Mouse (Mus musculus): ENCODE measurements around the gene L2hgdh.

Gene L2hgdh

DNA sequence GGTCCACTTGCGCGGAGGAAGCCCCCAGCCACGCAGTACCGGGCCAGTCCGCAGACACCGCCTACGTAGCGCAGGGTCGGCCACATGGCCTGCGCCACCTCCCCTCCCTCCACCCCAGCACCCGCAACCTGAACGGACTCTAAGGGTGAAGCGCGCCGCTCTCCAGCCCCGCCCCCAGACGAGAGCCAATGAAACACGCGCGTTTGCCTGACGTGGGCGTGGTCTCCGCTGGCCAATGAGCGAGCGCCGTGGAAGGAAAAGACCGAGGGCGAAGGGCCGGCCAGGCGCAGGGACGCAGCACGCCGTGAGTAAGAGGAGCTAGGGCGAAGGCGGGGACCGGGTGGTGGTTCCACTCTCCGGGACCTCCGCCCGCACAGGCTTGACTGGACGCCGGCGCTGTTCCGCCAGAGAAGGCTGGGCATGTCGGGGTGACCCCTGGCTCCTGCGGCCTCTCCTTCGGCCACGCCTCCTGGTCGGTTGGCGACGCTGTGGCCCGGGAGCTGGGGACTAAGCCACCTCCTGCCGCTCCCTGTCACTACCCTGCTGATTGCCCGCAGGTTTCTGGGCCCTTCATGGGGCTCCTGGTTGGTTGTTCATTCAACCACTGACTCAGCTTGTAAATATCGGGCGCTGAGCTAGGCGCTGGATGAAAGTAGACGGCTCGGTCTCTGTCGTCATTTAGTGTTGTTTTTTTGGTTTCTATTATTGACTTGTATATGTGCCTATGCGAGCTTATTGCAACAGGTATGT, at the start of gene L2hgdh, which contains the start of gene Atp5s:
Gene L2hgdh (minus strand): TSS at position 163 of the 750 bp plus-strand sequence.
Gene Atp5s (plus strand): TSS at position 240 of the 750 bp plus-strand sequence.
- DNase-seq = peak; percentile 95

- DNase-seq = no peak
Observed at GRCm38 (mm10) chr12:69768841-69769240, 44.2 kb upstream of the L2hgdh start.

GRCm38 (mm10) chr12:69767476-69768258, 43.0 kb upstream of the L2hgdh start:
- no peak for DNase-seq

- no peak for DNase-seq
Observed at GRCm38 (mm10) chr12:69766185-69766904, 41.7 kb upstream of the L2hgdh start.

DNA sequence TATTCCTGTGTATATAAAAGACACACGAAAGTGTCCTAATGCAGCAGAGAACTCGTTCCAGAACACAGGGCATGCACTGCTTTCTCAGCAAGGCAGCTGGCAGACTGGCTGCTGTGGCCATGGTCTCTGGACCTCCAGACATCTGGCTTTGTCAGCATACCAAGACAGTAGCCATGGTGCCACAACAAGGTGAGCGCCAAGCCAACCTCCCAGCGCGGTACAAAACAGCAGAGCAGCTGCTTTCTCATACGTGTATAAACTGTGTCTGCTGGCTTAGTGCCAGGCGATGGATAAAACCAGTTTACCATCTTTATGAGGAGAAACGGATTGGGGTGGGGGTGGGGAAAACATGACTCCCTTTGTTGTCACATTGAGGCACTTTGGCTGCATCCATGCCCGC, 40.9 kb upstream of the L2hgdh start:
- no peak for DNase-seq

- DNase-seq = no peak
Observed at GRCm38 (mm10) chr12:69761603-69762002, 36.9 kb upstream of the L2hgdh start.

DNA sequence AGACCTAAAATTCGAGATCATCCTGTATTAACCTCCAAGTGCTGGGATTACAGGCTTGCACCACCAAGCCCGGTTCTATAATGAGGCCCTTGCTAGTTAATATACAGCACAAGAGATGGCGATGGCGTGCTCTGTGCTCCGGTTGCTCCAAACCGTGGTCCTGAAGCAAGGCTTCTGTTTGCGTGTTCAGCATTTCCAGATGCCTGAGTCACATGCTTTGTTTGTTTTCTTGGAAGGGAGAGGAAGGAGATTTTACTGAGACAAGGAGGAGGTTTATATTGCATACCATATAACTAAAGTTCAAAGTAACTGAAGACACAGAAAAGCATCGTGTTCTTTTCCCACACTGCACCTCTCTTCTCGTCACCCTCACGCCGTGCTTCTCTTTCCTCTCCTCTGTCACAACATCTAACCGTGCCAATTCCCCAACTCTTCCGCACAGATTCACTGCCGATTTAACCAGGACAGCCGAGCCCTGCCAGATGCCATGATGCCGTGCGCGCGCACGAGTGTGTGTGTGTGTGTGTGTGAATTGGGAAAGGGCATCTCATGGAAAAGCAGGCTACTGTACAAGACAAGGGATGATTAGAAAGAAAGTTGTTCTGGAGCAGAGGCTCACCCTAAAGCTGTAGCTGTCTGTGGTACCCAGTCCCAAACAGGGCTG, 36.2 kb upstream of the L2hgdh start:
- DNase-seq = no peak

DNA sequence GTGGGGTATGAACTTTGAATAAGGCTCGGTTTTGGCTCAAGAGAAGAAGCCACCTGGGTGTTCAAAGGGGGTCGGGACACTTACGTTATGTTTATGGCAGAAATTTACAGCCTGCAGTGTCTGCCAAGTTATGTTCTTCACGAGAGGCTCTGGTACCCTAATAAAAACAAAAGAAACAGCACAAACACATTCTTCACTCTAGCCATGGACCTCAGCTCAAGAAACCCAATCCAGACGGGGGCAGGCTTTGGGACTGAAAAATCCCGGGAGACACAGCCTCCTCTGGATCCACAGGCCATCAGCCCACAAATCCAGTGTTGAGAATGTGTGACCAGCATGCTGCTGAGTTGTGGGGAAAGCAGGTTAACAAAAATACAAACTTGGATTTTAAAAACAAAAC, 35.3 kb upstream of the L2hgdh start:
- DNase-seq = no peak

DNA sequence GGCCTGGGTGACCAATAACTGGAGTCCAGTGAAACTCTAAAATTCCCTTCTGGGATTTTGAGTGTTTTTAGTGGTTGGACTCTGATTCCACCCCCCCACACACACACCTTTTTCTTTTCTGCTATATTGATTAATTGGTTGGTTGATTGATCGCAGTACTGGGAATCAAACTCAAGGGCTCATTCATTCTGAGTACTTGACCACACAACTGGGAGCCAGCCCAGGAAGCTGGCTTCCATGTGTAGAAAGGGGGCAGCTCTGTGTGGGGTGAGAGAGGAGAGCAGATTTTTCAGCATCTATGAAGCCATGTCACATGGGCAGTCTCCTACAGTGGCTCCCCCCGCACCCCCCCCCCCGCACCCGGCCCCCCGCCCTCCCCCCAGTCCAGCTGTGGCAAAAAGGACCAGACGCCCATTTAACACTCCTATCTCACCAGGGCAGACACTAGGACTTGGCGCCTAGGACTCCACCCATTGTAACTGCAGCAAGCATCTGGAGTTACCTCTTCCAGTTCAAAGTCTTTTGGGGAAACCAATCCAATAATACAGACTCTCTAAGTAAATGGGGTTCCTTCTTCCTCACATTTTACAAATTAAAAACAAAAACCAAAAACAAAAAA, 34.7 kb upstream of the L2hgdh start:
- no peak for DNase-seq

DNA sequence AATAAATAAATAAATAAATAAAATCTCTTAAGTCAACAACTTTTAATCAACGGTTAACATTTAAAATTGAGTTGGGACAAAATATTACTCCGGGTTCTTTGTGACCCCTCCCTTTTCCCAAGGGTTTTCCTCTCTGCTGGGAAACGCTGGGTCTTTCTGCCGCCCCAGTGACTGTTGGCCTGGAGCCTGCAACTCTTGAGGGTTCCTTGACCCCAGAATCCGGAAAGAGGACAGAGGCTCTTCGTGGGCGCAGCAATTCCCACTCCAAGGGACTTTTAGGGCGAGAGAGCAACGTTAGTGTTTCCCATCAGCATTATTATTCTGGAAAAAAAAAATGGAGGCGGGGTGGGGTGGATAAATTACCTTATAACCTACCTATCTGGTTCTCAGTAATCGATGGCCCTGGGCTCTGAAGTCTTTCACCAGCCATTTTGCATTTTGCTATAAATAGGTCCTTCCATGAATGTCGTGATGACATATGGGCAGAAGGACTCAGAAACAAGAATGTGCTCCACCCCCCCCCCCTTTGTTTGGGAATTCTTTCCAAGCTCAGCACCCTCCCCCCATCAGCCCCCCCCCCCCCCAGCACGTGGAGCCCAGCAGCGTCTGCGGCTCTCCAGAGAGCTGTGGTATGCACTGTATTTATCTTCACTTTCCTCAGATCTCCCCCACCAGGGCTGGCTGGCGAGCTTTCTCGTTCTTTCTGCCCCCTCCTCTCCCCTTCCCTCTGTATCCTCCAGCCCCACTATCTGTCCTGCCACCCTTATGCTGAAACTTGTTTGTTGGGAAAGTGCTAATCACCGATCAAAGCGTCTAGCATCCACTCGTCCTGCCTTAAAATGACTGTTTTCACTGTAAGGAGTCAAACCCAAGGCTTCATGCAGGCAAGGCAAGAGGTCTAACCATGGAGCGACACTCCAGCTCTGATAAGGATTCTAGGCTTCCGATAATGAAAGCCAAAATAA, 33.8 kb upstream of the L2hgdh start:
- DNase-seq = peak; percentile 28

DNA sequence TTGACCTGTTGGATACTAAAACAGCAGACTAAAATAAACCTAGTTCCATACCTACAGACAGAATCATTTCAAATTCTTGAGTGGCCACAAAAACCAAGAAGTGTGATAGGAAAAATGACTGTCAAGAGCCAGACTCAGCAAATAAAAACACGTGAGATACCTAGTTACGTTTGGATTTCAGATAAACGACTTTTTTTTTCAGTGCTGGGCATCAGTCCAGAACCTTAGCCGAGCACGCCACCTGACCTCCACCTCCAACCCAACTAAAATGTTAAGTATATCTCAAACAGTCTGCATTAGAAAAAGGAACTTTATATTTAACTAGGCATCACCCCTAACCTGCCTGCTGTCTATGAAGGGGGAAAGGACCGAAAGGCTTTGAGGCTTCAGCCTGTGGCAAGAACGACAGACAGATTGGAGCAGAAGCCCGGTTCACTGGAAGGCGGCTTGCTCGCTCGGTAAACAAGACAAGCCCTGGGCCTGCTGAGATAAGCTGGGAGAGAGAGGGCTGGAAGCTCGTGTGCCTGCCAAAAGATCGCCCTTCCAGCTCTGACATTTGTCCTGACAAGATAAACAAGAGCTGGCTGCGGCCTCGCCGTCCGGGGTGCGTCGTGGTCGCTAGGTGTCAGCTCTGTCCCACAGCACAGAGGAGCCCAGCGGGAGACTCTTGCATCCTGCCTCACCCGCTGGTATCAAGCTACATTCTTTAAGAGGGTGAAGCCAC, 32.9 kb upstream of the L2hgdh start:
- DNase-seq = peak; percentile 87

DNA sequence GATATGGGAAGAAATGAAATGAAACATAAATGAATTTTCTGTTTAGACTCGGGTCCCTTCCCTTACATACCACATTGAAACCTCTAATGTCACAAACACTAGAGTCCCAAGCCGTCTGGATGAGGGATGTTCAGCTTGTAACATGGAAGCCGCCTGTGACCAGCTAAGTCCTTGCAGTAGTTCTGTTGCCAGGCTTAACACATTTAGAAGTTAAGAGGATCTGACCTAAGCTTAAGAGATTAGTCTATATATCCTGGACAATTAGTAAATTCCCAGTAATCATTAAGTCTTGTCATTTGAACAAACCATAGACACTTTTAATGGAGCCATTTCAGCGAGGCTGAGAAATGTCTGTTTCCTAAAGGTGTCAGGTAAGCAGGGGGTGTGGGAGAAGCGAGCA, 31.3 kb upstream of the L2hgdh start:
- DNase-seq = no peak

- DNase-seq = no peak
Observed at GRCm38 (mm10) chr12:69753936-69754335, 29.3 kb upstream of the L2hgdh start.

DNA sequence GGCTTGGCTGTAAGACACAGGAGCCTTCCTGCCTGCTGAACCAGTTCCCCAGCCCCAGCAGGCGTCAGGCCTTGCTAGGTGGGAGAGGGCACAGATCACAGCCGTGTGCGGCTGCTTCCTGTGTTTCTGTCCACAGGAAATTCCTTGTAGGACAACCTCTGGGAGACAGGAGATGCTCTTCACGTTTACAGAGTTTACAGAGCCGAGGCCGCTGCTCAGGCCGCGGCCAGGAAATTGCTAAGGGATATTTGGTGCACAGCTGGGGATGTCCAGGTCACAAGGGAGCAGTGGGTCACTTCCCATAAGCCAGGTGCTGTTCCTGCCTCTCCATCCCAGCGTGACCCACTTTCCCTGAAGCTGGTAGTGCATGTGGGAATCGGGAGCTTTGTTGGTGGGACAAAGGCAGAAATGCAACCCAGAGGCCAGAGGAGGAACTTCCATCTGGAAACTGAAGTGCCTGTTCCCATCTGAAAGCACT, 27.2 kb upstream of the L2hgdh start:
- no peak for DNase-seq

DNA sequence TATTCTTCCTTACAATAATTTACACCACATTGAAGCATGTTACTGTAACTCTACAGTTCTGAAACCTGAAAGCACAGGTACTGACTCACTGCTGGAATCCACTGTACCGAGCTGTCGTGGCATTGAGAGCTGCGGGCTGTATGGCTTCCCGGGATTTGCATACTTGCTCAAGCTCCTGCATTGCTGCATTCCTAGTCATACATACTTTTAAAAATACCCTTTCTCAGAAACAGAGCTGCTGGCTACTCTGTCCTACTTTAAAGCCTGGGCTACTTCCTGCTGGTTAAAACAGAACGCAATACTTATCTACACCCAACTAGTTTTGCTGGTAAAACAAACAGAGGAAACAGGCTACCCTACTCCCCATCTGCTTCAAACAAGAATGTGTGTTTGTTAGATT, 19.5 kb upstream of the L2hgdh start:
- DNase-seq = no peak

DNA sequence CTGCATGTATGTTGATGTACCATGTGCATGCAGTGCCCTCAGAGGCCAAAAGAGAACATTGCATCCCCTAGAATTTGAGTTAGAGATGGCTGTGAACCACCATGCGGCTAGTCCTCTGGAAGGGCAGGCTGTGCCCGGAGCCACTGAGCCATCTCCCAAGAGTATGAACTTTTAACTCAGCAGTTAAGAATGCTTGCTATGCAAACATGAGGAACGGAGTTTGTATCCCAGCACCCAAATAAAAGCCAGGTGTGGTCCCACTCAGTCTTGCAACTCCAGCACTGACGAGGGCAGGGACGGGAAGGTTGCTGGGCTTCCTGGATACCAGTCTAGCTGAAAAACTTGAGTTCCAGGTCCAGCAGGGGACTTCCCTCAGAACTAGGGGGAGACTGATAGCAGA, 17.3 kb upstream of the L2hgdh start:
- no peak for DNase-seq

DNA sequence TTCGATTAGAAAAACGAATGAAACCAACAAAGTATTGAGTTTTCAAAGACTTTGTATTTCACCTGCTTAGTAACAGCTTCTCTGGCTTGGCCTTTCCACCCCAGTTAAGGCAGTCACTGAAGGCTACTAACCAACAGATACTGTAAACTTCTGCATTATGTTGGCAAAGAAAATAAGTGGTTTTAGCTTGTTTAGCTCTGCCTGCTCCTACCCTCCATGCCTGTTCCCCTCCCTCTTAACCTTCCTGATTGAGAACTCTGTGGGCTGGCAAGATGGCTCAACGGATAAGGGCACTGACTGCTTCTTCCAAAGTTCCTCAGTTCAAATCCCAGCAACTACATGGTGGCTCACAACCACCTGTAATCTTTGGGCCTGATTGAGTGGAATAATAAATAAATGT, 9.2 kb upstream of the L2hgdh start:
- DNase-seq = no peak

DNA sequence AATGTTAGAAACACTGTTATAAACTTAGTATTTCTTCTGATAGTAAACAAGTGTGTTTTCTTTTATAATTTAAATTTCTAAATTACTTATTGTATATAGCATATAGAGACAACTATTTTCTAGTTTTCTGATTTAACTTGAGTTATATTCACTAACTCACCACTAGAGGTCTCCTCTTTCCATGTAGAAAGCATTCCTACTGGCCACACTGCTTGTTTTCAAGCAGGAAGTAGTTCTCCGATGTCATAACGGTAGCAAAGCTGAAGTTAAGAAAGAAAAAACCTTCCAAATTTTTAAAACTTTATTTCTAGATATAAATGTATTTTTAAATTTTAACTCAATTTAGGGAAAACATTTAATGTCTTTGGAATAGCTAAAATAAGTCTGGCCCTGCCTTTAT, 8.8 kb upstream of the L2hgdh start:
- DNase-seq = no peak

DNA sequence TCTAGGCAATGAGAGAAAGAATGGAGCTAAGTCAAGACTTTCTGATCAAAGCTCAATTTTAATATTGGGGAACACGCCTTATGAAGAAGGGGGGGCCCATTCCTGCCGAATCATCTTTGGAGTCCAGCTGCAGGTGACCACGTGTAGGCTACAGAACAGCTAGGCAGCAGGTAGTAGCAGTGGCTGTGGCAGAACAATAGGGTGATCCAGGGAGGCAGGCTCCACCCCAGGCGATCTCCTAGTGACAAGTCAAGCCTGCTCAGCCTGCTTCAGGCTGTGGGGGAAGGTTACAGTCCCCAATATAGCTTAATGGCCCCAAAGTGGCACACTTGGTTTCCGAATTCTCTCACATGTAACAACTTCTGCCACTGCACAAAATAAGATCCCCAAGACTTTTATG, 7.5 kb upstream of the L2hgdh start:
- no peak for DNase-seq

DNA sequence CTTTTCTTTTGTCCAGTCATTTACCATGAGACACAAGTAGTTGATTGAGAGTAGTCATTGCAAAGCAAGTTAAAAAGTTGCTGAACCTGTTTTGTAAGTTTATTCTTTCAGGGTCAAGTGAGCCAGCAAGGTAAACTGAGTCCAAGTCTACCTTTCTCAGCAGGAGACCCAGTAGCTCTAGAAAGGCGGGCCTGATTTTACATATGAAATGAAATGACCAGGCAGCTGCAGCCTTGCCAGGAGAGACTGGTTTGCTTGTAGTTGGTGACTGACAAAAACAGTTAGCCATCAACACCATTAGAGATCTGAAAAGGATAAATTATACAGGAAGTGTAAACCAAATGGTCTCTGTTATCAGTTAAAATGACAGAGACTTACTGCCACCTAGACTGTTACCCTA, 5.6 kb upstream of the L2hgdh start:
- no peak for DNase-seq

GRCm38 (mm10) chr12:69729246-69729645, 4.6 kb upstream of the L2hgdh start:
- no peak for DNase-seq

All from cerebellum, adult 11 months (tissue).